Mouse (Mus musculus) megakaryocyte progenitor cell, adult 5-6 weeks (primary cell): Measurements from ENCODE around the gene Acot1. TPM values are rescaled to one million over a fixed set of nuclear protein-coding genes. Genes with fewer than 3 reads are reported as not detected.
A peak's percentile ranks its signal among the peaks of the same experiment; 100 is the strongest.
"Not testable (repeated sequence)": the region's sequence is repeated elsewhere in the genome, so short reads cannot be mapped to it uniquely, and the experiment has no call there.

Source experiments
- ATAC-seq: replicated peaks from 2 replicates; pipeline ENCODE4 v1.8.0; 2016; ENCODE audit warnings: mild to moderate bottlenecking, moderate TSS enrichment, inconsistent platforms; ENCODE audit not compliant: poor library complexity
- total RNA-seq, 2 experiments: library from RNA; stranded (forward) in 1 of 2; stranded (reverse) in 1 of 2; fragments of 157-497, 149-512 nt in 1 of 2; fragments of 200-1000 nt in 1 of 2; gene quantifications; 2 replicates each; pipeline versions ENCODE4 v1.2.3 to v1.2.4; 2015 to 2017

Gene Acot1
- total RNA-seq, 2 experiments from 2014 or later = 11.8 to 14.6 TPM

GRCm38 (mm10) chr12:84013701-84014100 lies 4.4 kb downstream of the Acot1 start:
- ATAC-seq = no peak

DNA sequence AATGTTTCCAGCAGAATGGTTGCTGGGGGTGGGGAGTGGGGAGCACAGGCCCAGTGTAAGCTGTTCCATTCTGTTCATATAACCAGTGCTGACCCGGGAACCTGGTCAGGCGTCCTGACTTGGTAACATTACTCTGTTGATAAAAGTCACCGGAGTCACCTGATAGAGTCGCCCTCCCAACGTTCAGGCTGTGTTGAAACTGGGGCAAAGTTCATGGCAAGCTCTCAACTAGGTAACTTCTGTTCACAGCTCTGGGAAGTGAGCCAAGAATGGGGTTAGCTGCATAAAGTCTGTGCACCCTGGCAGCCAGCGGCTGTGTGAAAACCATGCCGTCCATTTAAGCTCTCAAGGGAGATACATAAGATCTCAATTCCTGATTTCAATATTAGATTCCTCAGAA lies 11.2 kb downstream of the Acot1 start:
- ATAC-seq = peak; percentile 92

DNA sequence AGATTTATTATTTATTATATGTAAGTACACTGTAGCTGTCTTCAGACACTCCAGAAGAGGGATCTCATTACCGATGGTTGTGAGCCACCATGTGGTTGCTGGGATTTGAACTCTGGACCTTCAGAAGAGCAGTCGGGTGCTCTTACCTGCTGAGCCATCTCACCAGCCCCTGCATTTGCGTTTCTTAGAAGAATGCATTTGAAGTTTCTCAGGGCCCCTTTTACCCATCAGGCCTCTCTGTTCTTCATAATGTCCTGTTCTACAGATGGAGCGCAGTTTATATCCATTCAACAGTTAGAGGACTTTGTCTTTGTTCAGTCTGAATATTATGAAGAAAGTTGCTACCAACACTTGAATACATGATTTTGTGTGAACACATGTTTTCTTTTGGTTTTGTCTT lies 13.0 kb downstream of the Acot1 start:
- not testable (repeated sequence) for ATAC-seq

- ATAC-seq = 0 out of 2 replicates have a peak, but pooled peaks have one; percentile 24
Observed at GRCm38 (mm10) chr12:84023052-84023745, 13.9 kb downstream of the Acot1 start.

- no peak for ATAC-seq
Observed at GRCm38 (mm10) chr12:84025888-84026287, 16.6 kb downstream of the Acot1 start.

- not testable (repeated sequence) for ATAC-seq
Observed at GRCm38 (mm10) chr12:84028328-84028727, 19.0 kb downstream of the Acot1 start.

DNA sequence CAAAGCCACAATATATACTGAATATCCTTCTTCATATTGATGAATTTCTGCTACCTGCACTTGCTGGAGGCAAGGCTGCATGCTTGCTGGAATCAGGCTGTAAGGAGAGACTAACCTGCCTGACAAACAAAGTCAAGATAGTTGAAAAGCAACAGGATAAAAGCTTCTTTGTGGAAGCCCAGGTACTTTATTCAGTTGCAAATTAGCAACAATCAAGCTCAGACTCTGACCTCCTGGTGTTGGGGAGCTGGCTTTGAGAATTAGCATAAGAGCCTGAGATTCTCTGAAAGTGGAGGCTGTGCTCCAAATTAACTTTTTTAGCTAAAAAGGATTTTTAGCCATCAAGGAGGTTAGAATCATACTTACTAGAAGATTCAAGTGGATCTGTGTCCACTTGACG lies 19.8 kb downstream of the Acot1 start:
- not testable (repeated sequence) for ATAC-seq

- peak; percentile 98 for ATAC-seq
Observed at GRCm38 (mm10) chr12:84030659-84031332, 21.5 kb downstream of the Acot1 start.

- ATAC-seq = no peak
Observed at GRCm38 (mm10) chr12:84032854-84033253, 23.6 kb downstream of the Acot1 start.

- ATAC-seq = not testable (repeated sequence)
Observed at GRCm38 (mm10) chr12:84033302-84033701, 24.0 kb downstream of the Acot1 start.

DNA sequence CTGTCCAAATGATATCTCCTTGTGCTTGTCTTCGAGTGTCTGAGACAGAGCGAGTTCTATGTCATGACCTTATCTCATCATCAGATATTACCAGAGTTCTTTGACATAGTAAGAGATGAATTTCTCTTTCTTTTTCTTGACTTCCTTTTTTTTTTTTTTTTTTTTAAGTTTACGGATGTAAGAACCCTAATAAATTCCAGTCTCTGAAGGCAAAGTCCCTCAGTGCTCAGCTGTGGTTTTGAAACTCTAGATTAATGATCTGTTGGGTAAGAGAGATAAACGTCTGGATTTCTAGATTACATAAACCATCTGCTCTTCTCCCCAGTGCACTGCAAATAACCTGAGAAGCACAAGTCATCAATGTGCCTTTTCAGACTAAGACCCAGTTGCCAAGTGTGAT lies 24.8 kb downstream of the Acot1 start:
- peak; percentile 53 for ATAC-seq

- peak; percentile 37; the same call in 1 of the 2 replicates for ATAC-seq
Observed at GRCm38 (mm10) chr12:84038241-84038640, 29.0 kb downstream of the Acot1 start, which contains the start of gene Acot4. Gene Acot4 (plus strand): TSS chr12:84038379.

DNA sequence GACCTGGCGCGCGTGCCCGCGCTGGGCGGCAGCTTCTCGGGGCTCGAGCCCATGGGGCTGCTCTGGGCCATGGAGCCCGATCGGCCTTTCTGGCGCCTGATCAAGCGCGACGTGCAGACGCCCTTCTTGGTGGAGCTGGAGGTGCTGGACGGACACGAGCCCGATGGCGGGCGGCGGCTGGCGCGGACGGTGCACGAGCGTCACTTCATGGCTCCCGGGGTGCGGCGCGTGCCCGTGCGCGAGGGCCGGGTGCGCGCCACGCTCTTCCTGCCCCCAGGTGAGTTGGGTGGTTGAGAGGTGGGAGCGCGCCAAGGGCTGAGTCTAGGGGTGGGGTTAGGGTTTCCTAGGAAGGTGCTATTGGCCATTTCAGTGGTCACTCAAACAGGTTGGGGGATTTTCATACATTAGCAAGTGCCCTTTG lies 29.4 kb downstream of the Acot1 start, which contains the start of gene Gm49366:
Gm49366 (plus strand) TSS at position 245 of the 421 bp plus-strand sequence.
- ATAC-seq = not testable (repeated sequence)

- no peak for ATAC-seq
Observed at GRCm38 (mm10) chr12:84042248-84042647, 33.0 kb downstream of the Acot1 start.

GRCm38 (mm10) chr12:84044045-84044444 lies 34.8 kb downstream of the Acot1 start:
- ATAC-seq = no peak

DNA sequence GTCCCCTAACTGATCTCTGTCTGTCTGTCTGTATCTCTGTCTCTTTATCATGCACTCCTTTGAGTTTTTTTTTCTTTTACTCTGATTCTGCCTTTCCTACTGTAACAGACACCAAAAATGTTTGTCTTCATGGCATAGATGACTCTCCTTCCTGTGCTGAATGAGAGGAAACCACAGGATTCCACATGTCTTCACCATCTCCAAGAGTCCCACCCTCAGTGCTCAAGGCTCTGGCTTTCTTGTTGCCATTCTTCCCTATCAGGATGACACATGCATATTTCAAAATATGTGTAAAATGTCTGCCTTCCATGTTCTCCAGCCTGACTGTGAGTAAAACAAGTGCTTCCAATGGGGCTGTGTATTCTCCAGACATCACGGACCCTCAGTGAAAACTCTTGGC lies 37.6 kb downstream of the Acot1 start:
- no peak for ATAC-seq

DNA sequence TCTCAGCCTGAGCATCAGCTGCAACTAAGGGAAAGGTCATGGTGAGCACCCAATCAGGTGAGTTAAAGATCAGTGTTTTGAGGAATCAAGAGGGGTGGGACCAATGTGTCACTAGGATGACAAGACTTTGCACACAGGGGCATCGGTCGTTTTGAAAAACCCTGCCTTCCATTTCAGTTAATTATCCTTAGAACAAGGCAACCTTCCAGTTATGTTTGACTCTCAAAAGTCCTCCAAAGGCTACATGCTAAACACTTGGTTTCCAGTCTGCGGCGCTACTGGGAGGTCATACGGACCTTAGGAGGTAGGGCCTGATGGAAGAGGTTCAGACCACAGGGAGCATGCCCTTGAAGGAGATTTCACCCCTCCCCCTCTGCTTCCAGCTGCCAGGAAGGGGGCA lies 41.5 kb downstream of the Acot1 start:
- not testable (repeated sequence) for ATAC-seq

GRCm38 (mm10) chr12:84051937-84052474 lies 42.7 kb downstream of the Acot1 start, which contains the start of gene Acot3:
Gene Acot3 (plus strand): TSS chr12:84052144.
- ATAC-seq = peak; percentile 42; the same call in 1 of the 2 replicates

GRCm38 (mm10) chr12:84052609-84053008 lies 43.3 kb downstream of the Acot1 start:
- ATAC-seq = no peak

DNA sequence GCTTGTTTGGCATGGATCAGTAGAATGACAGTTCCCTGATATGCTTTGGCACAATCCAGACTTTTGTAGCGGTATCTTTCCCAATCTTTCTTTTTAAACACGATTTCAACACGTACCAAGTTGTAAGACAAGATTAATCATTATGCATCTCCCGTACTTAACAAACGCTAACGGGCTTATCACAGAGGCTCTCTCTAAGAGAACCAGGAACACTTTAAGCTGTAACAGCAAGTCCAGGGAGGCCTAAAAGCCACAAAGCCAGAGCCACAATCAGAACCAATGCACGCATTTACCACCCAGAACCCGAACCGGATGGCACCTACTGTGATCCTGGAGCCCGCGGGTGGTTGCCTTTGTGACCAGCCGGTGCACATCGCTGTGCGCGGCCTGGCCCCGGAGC lies 43.9 kb downstream of the Acot1 start:
- ATAC-seq = no peak

GRCm38 (mm10) chr12:84053679-84054391 lies 44.5 kb downstream of the Acot1 start:
- no peak; the same call in 1 of the 2 replicates for ATAC-seq
